Mouse (Mus musculus) retina, embryonic 14.5 days (tissue): ENCODE data around the gene Hist1h2aa.

Experiments
- DNase-seq: peaks from one replicate; pipeline ENCODE4 v3.0.0-alpha.2; 2015; ENCODE audit warnings: low spot score

Hist1h2aa gene

DNA sequence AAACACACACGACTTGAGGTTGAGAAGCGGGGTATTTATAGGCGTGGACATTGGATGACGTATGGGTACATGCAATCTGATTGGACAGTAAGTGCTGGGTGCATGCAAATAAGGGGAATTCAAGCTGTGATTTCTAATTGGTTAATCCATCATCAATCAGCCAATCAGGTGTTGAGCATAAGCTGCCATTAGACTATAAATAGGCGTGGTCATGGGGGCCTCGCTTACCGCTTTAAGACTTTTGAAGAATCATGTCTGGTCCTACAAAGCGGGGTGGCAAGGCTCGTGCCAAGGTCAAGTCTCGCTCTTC, at the start of gene Hist1h2aa:
Gene Hist1h2aa, plus strand, starts transcription at position 252 of the 310 bp plus-strand sequence.
- no peak for DNase-seq

DNA sequence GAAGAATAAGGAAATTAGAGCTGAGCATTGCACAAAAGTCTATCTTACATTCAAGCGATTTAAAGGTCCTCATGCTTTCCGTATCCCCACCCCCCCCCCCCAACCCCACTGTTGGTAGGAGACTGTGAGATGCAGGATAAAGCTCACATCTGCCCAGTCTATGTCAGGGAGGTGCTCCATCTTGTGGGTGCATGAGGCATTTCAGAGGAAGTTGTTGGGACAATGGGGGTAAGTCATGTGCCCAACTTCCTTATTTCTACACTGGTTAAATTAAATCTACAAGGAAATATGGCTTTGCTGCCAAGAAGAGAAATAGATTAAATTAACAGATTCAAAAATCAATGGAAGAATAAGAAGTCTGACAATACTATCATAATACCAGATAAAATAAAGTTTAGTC, 48.7 kb upstream of the Hist1h2aa start:
- DNase-seq, result peak; percentile 15

DNA sequence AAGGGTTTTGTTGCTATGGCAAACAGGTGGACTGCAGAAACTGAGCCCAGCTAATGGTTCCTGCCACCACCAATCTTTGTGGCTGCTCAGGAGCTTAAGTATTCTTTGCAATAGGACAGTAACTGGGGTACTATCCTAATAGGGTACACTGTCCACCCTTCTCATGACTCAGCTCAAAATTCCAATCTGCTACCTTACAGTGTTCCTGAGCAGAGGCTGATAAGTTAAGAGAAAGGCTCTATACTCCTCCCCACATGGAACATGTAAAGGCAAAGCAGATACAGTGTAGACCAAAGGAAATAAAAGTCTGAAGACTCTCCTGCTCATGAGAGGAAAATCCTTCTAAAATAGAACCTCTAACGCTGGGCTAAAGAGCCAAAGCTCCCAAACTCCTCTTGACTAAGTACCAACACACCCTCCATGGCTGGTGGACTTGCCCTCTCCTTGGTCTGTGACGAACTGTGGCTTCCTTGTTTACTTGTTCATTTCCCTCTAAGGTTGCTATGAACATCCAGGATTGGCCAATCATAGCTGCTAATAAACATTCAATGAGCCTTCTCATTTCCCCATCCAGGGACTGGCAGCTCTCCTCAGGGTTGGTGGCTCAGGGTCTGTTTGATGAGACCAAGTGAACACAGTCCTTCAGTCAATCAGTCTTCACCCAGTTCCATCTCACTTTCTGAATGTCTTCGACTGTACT, 47.1 kb upstream of the Hist1h2aa start:
- DNase-seq, result no peak

DNA sequence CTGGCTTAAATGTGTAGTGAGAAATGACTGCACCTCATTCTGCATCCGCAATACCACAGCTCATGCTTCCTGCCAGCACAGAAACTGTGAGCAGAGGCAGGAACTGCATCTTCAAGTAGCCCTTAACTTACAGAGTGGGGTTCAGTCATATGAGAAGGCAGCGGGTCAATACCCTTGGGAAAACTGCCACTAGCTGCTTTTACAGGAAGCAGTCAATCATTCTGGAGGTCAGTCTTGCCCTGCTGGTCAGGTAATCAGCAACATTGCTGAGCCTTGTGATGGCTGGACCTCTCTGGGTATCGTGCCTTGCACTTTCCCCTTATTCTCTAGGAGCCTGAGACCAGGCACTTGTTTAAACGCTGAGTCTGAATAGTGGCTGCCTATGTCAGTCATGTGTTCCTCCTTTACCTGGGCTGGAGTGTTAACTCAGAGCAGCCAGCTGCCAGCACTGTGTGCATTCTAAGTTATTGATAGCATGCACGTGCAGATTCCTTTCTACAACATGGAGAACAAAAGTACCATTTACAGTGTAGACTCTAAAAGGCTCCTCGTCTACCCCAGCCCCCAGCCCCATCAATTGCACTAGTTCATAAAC, 45.2 kb upstream of the Hist1h2aa start:
- DNase-seq, result no peak

DNA sequence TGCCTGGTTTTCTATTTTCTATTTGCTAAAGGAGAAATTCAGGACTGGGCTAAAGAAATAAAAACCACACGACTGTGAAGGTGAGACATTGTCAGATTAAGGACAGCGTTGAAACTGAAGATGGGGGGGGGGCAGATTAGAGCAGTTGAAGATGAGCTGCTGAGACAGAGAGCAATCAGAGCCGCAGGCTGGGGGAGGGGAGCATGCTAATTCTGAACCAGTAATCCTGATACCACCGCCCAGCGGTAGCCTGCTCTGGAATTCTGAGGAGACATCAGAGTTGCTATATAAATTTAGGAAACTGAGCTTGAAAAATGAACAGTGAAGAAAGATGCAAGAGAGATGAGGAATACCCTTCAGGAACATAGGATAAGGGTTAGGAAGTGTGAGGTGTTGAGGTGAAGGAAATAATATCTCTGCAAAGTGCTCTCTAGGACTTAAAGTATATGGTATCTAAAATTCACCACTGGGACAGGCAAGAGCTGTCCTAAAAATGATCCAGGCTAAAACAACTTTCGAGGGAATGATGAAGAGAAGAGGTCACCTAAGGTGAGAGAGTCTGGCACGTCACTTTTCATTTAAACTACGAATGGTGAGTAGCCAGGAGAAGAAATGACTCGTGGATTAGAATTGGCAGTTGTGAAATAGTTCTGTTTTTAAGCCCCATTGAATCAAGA, 41.5 kb upstream of the Hist1h2aa start:
- DNase-seq, result peak; percentile 70

DNA sequence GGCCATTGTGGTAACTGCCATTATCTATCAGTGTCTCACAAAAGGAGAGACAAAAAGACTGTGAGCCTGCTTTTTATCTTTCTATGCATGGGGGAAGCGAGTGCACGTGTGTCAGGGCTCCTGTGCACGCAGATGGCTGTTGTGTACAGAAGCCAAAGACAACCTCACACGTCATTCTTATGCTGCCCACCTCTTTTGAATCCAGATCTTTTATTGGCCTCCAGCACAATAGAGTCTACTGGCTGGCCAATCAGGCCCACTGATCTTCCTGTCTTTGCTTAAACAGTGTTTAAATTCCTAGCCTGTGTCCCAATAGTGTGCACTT, 41.0 kb upstream of the Hist1h2aa start:
- peak; percentile 79 for DNase-seq

DNA sequence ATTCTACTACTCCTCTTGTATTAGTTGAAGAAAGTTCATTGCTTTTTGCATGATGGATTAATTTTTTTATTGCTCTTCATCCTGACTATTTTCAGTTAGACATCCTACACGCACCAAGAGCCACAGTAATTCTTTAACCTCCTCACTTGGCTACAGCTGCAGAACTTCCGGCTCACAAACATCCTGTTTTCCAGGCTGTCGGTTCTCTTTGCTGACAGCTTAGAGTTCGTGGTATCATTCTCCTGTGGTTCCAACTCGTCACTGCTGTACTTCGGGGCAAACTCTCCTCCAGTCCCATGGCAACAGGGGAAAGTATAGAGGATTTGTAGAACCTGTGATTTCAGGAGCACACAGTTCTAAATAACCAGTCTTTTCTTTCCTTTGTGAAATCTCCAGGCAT, 36.0 kb upstream of the Hist1h2aa start:
- DNase-seq, result no peak

DNA sequence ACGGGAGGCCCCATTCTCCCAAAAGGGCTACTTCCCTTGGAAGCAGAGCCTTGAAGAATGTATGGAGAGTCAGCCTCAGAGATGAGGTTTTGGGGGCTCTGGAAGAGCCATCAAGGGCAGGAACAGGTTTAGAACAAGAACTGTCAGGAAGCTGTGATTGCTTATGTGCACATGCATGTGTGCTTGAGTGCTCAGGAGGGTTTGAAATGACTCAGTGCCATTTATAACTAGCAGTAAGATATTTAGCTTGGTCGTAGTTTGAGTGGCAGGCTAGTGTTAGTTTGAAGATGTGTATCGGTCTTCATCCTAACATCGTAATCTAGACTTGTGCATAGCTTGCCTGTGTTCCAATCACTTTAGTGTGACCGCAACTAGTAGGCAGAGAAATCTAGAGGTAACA, 27.4 kb upstream of the Hist1h2aa start:
- no peak for DNase-seq

DNA sequence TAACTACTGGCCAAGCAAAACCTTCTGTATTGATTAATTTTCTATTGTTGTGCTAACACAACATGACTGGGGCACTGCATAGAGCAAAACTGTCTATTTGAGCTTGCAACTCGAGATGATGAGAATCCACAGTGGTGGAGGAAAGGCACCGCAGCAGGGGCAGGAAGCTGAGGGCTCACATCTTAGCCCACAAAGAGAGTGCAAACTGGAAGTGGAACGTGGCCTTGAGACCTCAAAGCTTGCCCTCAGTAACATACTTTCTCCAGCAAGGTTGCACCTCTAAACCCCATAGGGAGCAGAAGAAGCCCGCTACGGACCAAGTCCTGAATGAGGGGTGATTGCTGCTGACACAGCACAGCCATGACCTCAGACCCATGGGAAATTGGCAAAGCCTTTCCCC, 24.1 kb upstream of the Hist1h2aa start:
- no peak for DNase-seq

DNA sequence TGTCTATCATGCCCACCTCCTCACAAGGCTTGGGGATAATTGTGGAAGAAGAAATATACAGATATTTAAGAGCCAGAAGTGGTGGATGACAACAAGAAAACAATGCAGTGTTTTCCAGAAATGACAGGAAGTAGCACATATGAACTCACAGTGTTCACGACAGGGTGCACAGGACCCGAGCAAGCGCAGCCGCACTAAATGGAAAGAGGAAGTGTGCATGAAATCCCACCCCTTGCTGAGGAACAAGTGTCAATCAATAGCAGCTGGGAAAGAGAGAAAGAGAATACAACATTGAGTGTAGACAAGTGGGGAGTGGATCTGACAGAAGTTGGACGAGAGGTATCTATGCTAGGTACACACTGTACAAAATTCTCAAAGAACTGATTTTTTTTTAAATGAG, 22.9 kb upstream of the Hist1h2aa start:
- DNase-seq, result no peak

DNA sequence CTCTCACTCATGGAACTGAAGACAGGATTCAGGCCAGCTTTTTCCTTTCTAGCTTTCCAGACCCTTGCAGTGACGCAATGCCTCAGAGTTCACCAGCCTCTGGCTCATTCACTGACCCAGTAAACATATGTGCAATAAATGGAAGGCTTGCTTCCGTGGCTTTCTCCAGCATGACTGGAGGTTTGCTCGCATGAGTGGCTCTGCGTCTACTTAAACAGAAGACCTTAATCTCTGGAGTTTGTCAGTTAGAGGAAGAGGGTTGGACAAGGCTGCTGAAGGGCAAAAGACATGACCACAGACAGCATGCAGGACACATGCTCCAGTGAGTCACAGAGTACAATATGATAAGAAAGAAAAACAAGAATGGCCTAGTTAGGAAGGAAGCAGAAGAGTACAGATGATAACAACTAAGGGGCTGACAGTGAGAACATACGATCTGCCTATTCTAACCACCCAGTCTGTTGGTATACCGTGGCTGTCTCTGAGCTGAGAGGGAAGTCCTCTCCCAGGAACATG, 20.4 kb upstream of the Hist1h2aa start:
- peak; percentile 65 for DNase-seq

DNA sequence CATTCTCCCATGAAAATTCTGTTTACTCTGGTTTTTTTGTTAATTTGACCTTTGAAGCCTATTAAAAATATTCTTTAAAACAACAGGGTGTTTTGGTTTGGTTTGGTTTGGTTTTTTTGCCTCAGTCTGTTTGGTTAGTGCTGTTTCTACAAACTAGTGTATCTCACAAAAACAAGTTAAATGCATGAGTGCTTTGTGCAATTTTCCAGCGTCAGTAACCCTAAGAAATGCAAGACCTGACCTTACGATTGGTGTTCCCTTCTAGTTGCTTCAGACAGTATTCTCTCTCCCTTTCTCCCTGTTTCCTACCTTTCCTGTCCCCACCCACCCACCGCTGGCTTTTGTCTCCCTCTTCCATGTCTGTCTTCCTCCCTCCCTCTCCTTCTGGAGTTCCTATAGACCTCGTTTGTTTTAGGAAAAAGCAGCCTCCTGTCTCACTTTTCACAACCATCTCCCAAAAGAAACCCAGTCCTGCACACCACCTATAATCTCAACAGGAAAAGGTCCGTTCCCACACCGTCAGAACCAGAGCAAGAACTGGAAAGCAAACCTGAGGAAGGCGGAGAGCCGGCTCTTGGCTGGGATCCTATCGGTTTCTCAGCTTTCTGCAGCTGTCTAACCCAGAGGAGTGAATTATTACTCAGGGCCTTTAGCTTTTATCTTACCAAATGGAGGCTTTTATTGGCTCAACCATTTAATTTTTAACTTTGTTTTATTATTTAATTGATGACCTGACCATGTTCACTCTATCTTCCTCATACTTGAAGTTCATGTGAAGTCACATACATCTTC, 19.7 kb upstream of the Hist1h2aa start, which contains the start of gene Slc17a4:
Gene Slc17a4, minus strand, starts transcription at position 634 of the 792 bp plus-strand sequence.
- no peak for DNase-seq

DNA sequence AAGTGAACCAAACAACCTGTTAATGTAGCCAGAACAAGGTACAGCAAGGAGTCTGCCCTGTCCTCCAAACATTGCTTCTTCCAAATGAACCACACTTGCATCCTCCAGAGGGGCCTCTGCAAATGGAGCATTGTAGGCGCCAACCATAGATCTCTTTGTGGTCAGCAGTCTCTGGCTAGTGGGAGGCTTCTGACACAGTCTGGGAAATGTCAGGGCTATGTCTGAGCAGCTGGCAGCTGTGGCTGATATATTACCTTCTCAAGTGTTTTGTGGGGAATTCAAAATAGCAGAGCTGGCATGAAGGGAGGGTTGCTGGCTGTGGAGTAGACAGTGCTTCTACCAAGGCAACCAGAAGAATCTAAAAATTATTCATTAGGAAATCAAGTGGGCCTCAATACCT, 18.1 kb upstream of the Hist1h2aa start:
- no peak for DNase-seq

DNA sequence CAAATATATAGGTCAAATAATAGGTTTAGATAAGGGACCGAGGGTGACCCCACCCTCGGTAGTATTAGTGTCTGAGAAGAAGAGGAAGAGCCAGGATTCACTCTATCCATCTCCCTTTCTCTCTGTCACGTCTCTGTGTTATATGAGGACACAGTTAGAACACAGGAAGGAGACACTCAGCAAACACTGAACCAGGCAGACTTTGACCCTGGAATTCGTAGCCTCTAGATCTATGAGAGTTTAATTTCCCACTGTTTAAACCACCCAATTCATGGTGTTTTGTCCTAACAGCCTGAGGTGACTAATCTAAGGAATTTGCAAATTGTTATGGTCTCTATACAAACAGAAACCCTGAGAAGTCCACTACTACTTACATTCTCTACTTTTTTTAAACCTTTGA, 16.6 kb upstream of the Hist1h2aa start:
- DNase-seq, result no peak

DNA sequence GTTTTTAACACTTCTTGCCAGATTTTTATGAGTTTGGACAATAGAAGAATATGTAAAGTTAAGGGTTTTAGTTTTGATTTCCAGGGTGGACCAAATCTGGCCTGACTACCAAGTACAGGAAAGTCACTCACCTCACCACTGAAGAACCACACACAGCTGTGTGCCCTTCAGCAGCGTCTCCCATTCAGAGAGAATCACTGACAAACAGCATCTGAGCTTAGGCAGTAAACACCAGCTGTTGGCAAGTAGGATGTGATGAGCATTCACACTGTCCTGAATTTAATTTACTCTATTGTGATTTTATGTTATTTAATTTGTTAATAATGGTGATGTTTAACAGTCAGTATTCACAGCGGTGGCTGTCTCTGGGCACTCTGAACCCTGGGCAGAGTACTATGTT, 8.5 kb upstream of the Hist1h2aa start:
- no peak for DNase-seq

DNA sequence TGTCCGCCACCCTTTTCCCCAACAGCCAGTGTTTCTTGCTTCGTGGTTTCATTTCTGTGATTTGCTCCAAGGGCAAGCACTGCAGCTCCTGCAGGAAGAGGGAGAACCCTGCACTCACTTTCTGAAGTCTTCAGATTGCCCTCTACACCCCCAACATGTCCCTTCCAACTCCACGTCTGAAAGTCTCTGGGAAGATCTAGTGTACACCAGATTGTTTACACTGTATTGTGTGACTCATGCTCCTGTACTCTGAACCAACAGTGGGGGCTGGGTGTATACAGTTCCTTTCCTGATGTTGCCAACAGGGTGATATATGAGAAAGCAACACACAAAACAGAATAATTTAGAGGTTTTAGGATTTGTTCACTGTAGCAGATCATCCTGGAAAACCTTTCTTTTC, 5.6 kb upstream of the Hist1h2aa start:
- DNase-seq, result no peak

DNA sequence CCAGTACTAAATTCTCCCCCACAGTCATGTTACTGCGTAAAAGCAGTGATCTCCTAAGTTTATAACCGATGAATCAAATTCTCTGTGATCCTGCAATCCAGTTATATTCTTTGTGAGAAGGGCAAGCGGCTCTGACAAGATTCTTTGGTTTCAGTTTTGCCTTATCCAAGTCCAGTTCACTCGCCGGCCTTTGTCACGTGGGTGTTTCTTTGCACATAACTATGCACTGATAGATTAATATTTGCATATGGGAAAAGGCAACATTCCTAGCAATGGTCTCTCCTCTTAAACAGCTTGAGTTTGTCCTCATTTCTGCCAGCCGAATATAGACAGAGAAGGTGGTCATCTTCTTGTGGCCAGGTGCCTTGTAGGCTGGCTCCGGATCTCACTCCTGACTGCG, 3.8 kb upstream of the Hist1h2aa start:
- no peak for DNase-seq

DNA sequence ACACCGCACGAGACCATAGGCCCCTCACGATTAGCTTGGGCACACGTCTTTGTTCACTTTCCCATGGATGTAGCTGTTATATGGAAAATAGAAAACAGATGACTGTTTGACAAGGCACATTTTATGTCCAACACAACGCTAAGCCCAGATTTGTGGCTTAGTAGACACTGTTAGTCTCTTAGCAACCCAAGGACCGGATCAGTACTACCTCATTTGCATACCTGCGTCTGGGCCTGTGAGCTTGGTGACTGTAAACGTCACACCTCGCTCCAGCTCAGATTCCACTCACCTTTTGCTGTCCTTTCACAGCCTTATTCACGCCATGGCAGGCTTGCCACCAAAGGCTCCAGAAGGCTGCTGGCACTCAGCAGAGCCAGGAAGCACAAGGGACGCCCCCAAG, 3.4 kb upstream of the Hist1h2aa start:
- no peak for DNase-seq

DNA sequence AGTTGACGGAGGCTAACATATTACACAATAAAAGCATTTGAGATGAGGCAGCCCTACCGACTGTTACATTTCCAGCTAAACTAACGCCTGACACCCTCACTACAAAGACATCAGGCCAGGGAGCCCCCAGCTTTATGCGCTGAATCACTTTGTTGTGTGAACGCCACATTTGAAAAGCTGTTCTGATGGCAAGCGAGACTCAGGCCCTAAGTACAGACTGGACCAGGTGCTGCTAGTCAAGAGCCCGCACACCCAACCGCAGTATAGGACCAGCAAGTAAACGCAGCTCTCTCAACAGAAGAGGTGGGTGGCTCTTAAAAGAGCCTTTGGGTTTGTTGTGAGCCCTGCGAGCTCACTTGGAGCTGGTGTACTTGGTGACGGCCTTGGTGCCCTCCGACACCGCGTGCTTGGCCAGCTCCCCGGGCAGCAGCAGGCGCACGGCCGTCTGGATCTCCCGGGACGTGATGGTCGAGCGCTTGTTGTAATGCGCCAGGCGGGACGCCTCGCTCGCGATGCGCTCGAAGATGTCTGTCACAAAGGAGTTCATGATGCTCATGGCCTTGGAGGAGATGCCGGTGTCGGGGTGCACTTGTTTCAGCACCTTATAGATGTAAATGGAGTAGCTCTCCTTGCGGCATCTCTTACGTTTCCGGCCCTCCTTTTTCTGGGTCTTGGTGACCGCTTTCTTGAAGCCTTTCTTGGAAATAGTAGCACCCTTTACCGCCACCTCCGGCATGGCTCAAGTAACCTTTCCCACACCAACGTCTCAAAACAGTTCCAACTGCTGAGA, 646 bp upstream of the Hist1h2aa start, which contains the start of gene Hist1h2ba:
Gene Hist1h2ba, minus strand, starts transcription at position 736 of the 790 bp plus-strand sequence.
- DNase-seq, result no peak

DNA sequence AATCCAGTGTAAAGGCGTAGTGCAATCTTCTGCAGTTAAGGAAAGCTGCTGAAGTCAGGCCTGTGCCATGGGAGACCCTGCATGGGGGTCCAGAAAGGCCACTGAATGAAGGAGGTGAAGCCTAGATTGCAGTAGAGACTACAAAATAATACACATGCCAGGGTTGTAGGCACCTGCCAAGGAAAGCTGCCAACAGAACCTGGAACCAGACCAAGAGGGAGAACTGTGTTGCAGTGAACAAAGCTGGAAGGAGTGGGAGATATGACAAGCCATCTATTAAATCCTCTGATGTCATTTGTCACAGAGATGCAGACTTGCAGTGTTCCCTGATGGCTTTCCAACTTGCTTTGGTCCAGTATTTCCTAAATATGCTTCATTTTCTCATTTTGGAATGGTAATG, 4.4 kb downstream of the Hist1h2aa start:
- no peak for DNase-seq

DNA sequence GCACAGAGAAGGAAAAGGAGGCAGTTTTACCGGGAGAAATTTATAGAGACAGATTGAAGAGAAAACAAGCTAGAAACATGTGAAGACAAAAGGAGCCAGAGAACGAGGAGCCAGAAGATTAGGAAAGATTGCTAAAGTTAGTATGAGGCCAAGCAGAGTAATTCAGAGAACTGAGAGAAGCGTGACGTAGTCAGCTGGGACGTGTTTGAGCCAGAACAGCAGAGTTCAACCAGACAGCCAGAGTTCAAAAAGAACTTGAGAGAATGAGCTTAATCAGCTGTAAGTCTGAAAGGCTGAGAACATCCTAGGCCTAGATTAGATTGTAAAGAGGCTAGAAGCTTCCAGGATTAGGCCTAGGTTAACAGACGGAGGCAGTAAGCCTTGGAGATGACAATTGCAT, 6.0 kb downstream of the Hist1h2aa start:
- no peak for DNase-seq

DNA sequence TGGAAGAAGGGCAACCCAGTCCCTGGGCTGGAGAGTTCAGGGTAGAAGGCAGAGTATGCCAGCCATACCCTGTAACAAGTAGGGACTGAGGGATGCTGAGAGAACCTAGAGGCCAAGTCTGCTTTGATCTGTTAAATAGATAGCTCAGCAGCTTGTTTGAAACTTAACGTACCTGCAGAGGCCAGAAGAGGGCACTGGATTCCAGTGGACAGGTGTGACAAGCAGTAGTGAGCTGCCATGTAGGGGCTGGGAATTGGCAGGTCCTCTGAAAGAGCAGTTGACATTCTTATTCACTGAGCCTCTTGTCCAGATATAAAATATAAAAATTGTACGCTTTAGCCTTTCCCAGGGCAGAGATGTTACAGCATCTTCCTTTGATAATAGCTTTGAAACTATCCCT, 8.6 kb downstream of the Hist1h2aa start:
- no peak for DNase-seq
